ENCODE assay signal across 9 mouse cellular contexts in the genomic region with DNA sequence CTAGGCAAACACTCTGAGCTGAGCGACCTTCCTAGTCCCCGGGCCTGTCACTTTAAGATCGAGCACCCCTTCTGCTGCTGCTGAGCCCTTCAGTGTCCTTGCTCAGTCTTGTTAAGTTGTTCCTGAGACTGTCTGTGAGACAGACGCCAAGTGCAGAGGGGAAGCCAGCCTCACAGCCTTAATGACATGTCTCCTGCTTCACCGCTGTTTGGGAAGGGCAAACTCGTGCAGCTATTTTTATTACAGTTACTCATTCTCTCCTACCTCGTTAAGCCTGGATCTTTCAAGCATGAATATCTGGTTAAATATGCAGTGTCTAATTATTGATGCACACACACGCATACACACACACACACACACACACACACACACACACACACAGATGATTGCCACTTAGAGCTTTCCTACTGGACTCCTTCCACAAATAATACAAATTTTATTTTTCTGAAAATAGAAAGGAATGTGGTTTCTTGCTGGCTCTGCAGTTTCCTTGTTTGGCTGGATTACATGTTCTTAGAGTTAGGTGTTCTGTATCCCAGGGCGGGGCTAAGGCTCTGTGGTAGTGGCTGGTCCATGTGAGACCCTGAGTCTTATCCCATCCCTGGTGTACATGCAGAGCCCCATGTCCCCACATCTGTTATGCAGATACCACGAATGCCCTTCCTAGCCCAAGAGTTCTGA. TPM values are rescaled to one million over a fixed set of nuclear protein-coding genes. Genes with fewer than 3 reads are reported as not detected.
DNase-seq lines count a peak whose midpoint lies in the region; ATAC-seq and TF ChIP-seq lines count a peak whose summit lies in the region.
"Had no signal": no experiment of that assay in that cellular context is flagged by ENCODE, and none has a peak within 500 bp of the region (broad histone marks: within the 10 kb centered on the region; RNA-seq: fewer than 3 reads in every experiment).

No protein-coding gene starts in this region.

- no peaks in the 10 kb centered on the region for H3K27me3 ChIP-seq in lung, embryonic 14.5 days (ENCODE audit: insufficient read depth, low read length)
- H3K27me3 ChIP-seq in small intestine, adult 2 months (ENCODE audit: control insufficient read depth, insufficient read depth, low read length), result no peaks in the 10 kb centered on the region

- peaks cover 27% of the 10 kb centered on the region for H3K4me1 ChIP-seq in lung, embryonic 14.5 days (ENCODE audit: insufficient read depth)
- peaks cover 13% of the 10 kb centered on the region; the same call in 1 of the 2 replicates for H3K4me1 ChIP-seq in small intestine, adult 2 months (ENCODE audit: control insufficient read depth, insufficient read depth, insufficient read length, low read length)

- no peak overlapping the region for H3K4me2 ChIP-seq in lung, embryonic 14.5 days

- no peak overlapping the region for H3K9ac ChIP-seq in lung, embryonic 14.5 days

- TF ChIP-seq CTCF in lung, embryonic 14.5 days (IDR thresholded peaks at IDR 0.05; ENCODE audit: low read depth), result no peak
- TF ChIP-seq CTCF in small intestine, adult 2 months (IDR thresholded peaks at IDR 0.05; ENCODE audit: extremely low read depth, insufficient read length, insufficient replicate concordance, low read depth, low read length), result no peak

- peak overlapping the region; percentile 55; the same call in 1 of the 2 replicates for H3K27ac ChIP-seq in lung, embryonic 14.5 days (ENCODE audit: low read depth)
- peak overlapping the region; percentile 47 for H3K27ac ChIP-seq in small intestine, adult 2 months (ENCODE audit: insufficient read depth, low read depth, low read length)

- no peak overlapping the region for H3K4me3 ChIP-seq in lung, embryonic 14.5 days (ENCODE audit: low read depth, low read length)
- no peak overlapping the region for H3K4me3 ChIP-seq in small intestine, adult 2 months (ENCODE audit: low read depth, low read length)

- ATAC-seq in lung, embryonic 14.5 days (ENCODE audit: insufficient read depth), result no peak

- no peaks in the 10 kb centered on the region for H3K36me3 ChIP-seq in lung, embryonic 14.5 days (ENCODE audit: insufficient read depth)
- H3K36me3 ChIP-seq in small intestine, adult 2 months (ENCODE audit: control insufficient read depth, insufficient read depth, low read length), result no peaks in the 10 kb centered on the region

- H3K9me3 ChIP-seq in lung, embryonic 14.5 days (ENCODE audit: low read depth, low read length), result no peaks in the 10 kb centered on the region

- peak; percentile 39 for DNase-seq in lung, embryonic 14.5 days
- no peak for DNase-seq in lung, postnatal 36 days
- DNase-seq in brain, adult 2 months (ENCODE audit: low read depth, low spot score), result peak; percentile 85
- DNase-seq in heart, adult 8-10 months (ENCODE audit: low spot score), result peak; percentile 77
- DNase-seq in kidney, adult 9 months, result peak; percentile 86
- no peak for DNase-seq in spleen, adult 18-20 months
- DNase-seq in ovary, adult 18-20 months (ENCODE audit: low spot score), result no peak

- no peak for TF ChIP-seq POLR2A in small intestine, adult 2 months (IDR thresholded peaks at IDR 0.05; ENCODE audit: low read depth, low read length)

- 49% methylated on average over 10 of the region's 10 CpGs for WGBS in lung, embryonic 14.5 days
- WGBS in small intestine, adult 2 months, result 68% methylated on average over 10 of the region's 10 CpGs

RNA-seq across cellular contexts. Expression of gene Hacl1, which starts 18.6 kb away (rescaled TPM):
- polyA plus RNA-seq in lung, embryonic 14.5 days (2014; fragmentation: Nextera tagmentation; extraction: Ambion mirVana), result 9.3 and 10.4 TPM in 2 replicates
- 10 to 100 TPM; 12.2 to 14.6 (median 14.0) TPM for total RNA-seq in heart, adult 8-10 months (2022)
- 1.7 and 4.3 TPM in 2 replicates for polyA plus RNA-seq in small intestine, adult 2 months (2012; rRNA removed)

RNA-seq across cellular contexts. Expression of gene Btd, which starts 18.8 kb away (rescaled TPM):
- 23.1 and 28.9 TPM in 2 replicates for polyA plus RNA-seq in lung, embryonic 14.5 days (2014; fragmentation: Nextera tagmentation; extraction: Ambion mirVana)
- total RNA-seq in heart, adult 8-10 months (2022), result 10 to 100 TPM in 3 of 4 experiments, 1 to 10 TPM in 1; 9.4 to 10.5 (median 10.4) TPM
- polyA plus RNA-seq in small intestine, adult 2 months (2012; rRNA removed), result 10.8 and 26.5 TPM in 2 replicates

RNA-seq across cellular contexts. Expression of gene Gm49387, which starts 19.0 kb away (rescaled TPM):
- polyA plus RNA-seq in lung, embryonic 14.5 days (2014; fragmentation: Nextera tagmentation; extraction: Ambion mirVana), result 0.18 TPM in 1 of 2 replicates, not detected in the other
- total RNA-seq in heart, adult 8-10 months (2022), result 1 to 10 TPM in 1 of 4 experiments, under 1 TPM in 2, not detected in 1; 0.46 to 1.1 (median 0.75) TPM
- not detected in 2 replicates for polyA plus RNA-seq in small intestine, adult 2 months (2012; rRNA removed)
- total RNA-seq: layer of hippocampus, postnatal 36 days had no signal

Comparison
In these comparisons a context has a peak if more than half of its experiments do, and no peak if none do; other contexts are left out.
1. DNase-seq: peak in lung, embryonic 14.5 days (single experiment), brain, adult 2 months (single experiment), heart, adult 8-10 months (single experiment) and kidney, adult 9 months (single experiment); none in lung, postnatal 36 days (single experiment), spleen, adult 18-20 months (0 of 2) and ovary, adult 18-20 months (single experiment).